Mouse (Mus musculus) brain, embryonic 14.5 days (tissue): ENCODE measurements around the gene Olfr878.

Experiments used
- CTCF ChIP-seq: fragments of 200-500 bp; IDR thresholded peaks from 2 replicates; pipeline ENCODE4 v1.5.1; 2012; ENCODE audit warnings: inconsistent platforms, mild to moderate bottlenecking, moderate library complexity, borderline replicate concordance; ENCODE audit not compliant: insufficient read depth, insufficient read length; ENCODE audit errors: extremely low read depth
- POLR2A ChIP-seq: fragments of 200-500 bp; IDR thresholded peaks from 2 replicates; pipeline ENCODE4 v1.6.1; 2012; ENCODE audit warnings: mild to moderate bottlenecking, inconsistent platforms, borderline replicate concordance; ENCODE audit not compliant: poor library complexity, insufficient read depth, insufficient read length, severe bottlenecking; ENCODE audit errors: extremely low read depth

DNA sequence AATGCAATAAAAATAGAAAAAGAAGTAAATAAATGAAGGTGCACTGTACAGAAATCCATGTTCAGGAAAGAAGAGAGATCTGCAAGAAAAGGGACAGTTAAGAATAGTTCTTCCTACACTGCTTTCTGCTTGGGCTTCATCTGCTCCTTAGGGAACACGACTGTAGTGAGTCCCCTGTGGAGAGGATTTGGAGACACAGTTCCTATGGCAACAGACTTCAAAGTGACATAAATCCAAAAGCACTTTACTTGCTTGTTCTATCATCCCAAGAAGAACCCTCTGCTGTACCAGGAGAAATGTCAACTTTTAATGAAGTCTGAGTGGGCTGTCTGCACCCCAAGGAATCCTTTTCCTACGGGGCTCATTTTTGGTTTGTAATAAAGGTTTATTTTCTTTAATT lies 26.7 kb upstream of the Olfr878 start:
- no peak for TF ChIP-seq CTCF
- no peak for TF ChIP-seq POLR2A
